Mouse (Mus musculus) MEL (cell line): ENCODE data around the gene Tmprss12. TPM values are rescaled to one million over a fixed set of nuclear protein-coding genes. Genes with fewer than 3 reads are reported as not detected.

ENCODE experiments used
- DNase-seq: peaks from one replicate; pipeline ENCODE4 v3.0.0; 2011; ENCODE audit warnings: low read depth, low spot score
- H3K27ac ChIP-seq: 2 replicates; pipeline ENCODE4 v1.5.1; 2012; ENCODE audit warnings: low read depth, mild to moderate bottlenecking, control low read depth, low read length, moderate library complexity; ENCODE audit not compliant: control insufficient read depth
- H3K27me3 ChIP-seq, 2 experiments: fragments of 150-350 bp in 1 of 2; sonication (generic) in 1 of 2; 2 replicates each; pipeline ENCODE4 v1.6.1; 2012; ENCODE audit warnings: low read length in 2 of 2, mild to moderate bottlenecking in 2 of 2, improper control_type of control experiment in 1 of 2, moderate library complexity in 1 of 2; ENCODE audit not compliant: insufficient read depth in 2 of 2, control insufficient read depth in 1 of 2
- H3K36me3 ChIP-seq, 2 experiments: 2 replicates each; pipeline ENCODE4 v1.6.1; 2012 to 2014; ENCODE audit warnings: low read length in 2 of 2, improper control_type of control experiment in 1 of 2, inconsistent platforms in 1 of 2, mild to moderate bottlenecking in 1 of 2; ENCODE audit not compliant: insufficient read depth in 2 of 2, control insufficient read depth in 1 of 2
- H3K4me1 ChIP-seq, 2 experiments: fragments of 150-350 bp in 1 of 2; sonication (generic) in 1 of 2; 2 replicates each; pipeline ENCODE4 v1.6.1; 2012; ENCODE audit warnings: low read length in 2 of 2, improper control_type of control experiment in 1 of 2, mild to moderate bottlenecking in 1 of 2; ENCODE audit not compliant: insufficient read depth in 2 of 2, control insufficient read depth in 1 of 2
- H3K4me3 ChIP-seq, 2 experiments: fragments of 150-350 bp in 1 of 2; sonication (generic) in 1 of 2; 2 replicates each; pipeline ENCODE4 v1.5.1; 2012; ENCODE audit warnings: low read depth in 2 of 2, low read length in 2 of 2, mild to moderate bottlenecking in 2 of 2, moderate library complexity in 2 of 2, control low read depth in 1 of 2, improper control_type of control experiment in 1 of 2; ENCODE audit not compliant: control insufficient read depth in 1 of 2, insufficient read depth in 1 of 2
- H3K79me2 ChIP-seq: 2 replicates; pipeline ENCODE4 v1.6.1; 2012; ENCODE audit warnings: mild to moderate bottlenecking, low read length, moderate library complexity; ENCODE audit not compliant: control insufficient read depth, poor library complexity, insufficient read depth
- H3K9ac ChIP-seq: 2 replicates; pipeline ENCODE4 v1.6.1; 2012; ENCODE audit warnings: low read depth, mild to moderate bottlenecking, control low read depth, low read length, moderate library complexity; ENCODE audit not compliant: control insufficient read depth, poor library complexity, severe bottlenecking
- H3K9me3 ChIP-seq: fragments of 150-350 bp; sonication (generic); replicated peaks from 2 replicates; pipeline ENCODE4 v1.6.1; 2012; ENCODE audit warnings: mild to moderate bottlenecking, low read length, improper control_type of control experiment, moderate library complexity; ENCODE audit not compliant: insufficient read depth
- BHLHE40 ChIP-seq: IDR thresholded peaks from 2 replicates; pipeline ENCODE4 v1.6.1; 2012; ENCODE audit warnings: low read depth, mild to moderate bottlenecking, inconsistent platforms, low read length, improper control_type of control experiment, borderline replicate concordance
- CHD1 ChIP-seq: IDR thresholded peaks from 2 replicates; pipeline ENCODE4 v1.6.1; 2012; ENCODE audit warnings: low read depth, mild to moderate bottlenecking, inconsistent platforms, low read length, improper control_type of control experiment
- CHD2 ChIP-seq: IDR thresholded peaks from 2 replicates; pipeline ENCODE4 v1.6.1; 2011; ENCODE audit warnings: low read length, improper control_type of control experiment
- E2F4 ChIP-seq: IDR thresholded peaks from 2 replicates; pipeline ENCODE4 v1.6.1; 2011; ENCODE audit warnings: low read depth, low read length, improper control_type of control experiment, borderline replicate concordance
- MAFK ChIP-seq: IDR thresholded peaks from 2 replicates; pipeline ENCODE4 v1.6.1; 2011; ENCODE audit warnings: low read depth, mild to moderate bottlenecking, low read length, improper control_type of control experiment, borderline replicate concordance
- MAZ ChIP-seq: IDR thresholded peaks from 2 replicates; pipeline ENCODE4 v1.6.1; 2012; ENCODE audit warnings: low read depth, mild to moderate bottlenecking, inconsistent platforms, low read length, improper control_type of control experiment
- MEF2A ChIP-seq: IDR thresholded peaks from 2 replicates; pipeline ENCODE4 v1.6.1; 2014; ENCODE audit warnings: low read depth, mild to moderate bottlenecking, inconsistent platforms, low read length, improper control_type of control experiment; ENCODE audit not compliant: poor library complexity, insufficient replicate concordance, severe bottlenecking; ENCODE audit errors: extremely low read depth
- MXI1 ChIP-seq: IDR thresholded peaks from 2 replicates; pipeline ENCODE4 v1.6.1; 2011; ENCODE audit warnings: mild to moderate bottlenecking, low read depth, low read length, improper control_type of control experiment
- MYB ChIP-seq: IDR thresholded peaks from 2 replicates; pipeline ENCODE4 v1.6.1; 2011; ENCODE audit warnings: mild to moderate bottlenecking, low read depth, low read length, improper control_type of control experiment
- NRF1 ChIP-seq: IDR thresholded peaks from 2 replicates; pipeline ENCODE4 v1.6.1; 2014; ENCODE audit warnings: low read depth, mild to moderate bottlenecking, inconsistent platforms, low read length, improper control_type of control experiment, moderate library complexity; ENCODE audit not compliant: poor library complexity, insufficient read depth, severe bottlenecking
- POLR2AphosphoS5 ChIP-seq: IDR thresholded peaks from 2 replicates; pipeline ENCODE4 v1.6.1; 2012; ENCODE audit warnings: low read depth, borderline replicate concordance, mild to moderate bottlenecking, inconsistent platforms, low read length, moderate library complexity, mixed read lengths
- RCOR1 ChIP-seq: IDR thresholded peaks from 2 replicates; pipeline ENCODE4 v1.6.1; 2012; ENCODE audit warnings: low read depth, mild to moderate bottlenecking, inconsistent platforms, low read length, improper control_type of control experiment
- UBTF ChIP-seq: IDR thresholded peaks from 2 replicates; pipeline ENCODE4 v1.6.1; 2012; ENCODE audit warnings: low read depth, mild to moderate bottlenecking, inconsistent platforms, low read length, improper control_type of control experiment, moderate library complexity, borderline replicate concordance; ENCODE audit not compliant: insufficient read depth
- USF2 ChIP-seq, 2 experiments: IDR thresholded peaks; 2 replicates each; pipeline ENCODE4 v1.6.1; 2011 to 2012; ENCODE audit warnings: improper control_type of control experiment in 2 of 2, low read length in 2 of 2, borderline replicate concordance in 1 of 2, inconsistent platforms in 1 of 2, low read depth in 1 of 2, mild to moderate bottlenecking in 1 of 2; ENCODE audit not compliant: insufficient read depth in 1 of 2
- ZMIZ1 ChIP-seq: IDR thresholded peaks from 2 replicates; pipeline ENCODE4 v1.6.1; 2012; ENCODE audit warnings: low read depth, mild to moderate bottlenecking, inconsistent platforms, low read length, improper control_type of control experiment, moderate library complexity
- ZNF384 ChIP-seq: IDR thresholded peaks from 2 replicates; pipeline ENCODE4 v1.6.1; 2012; ENCODE audit warnings: low read depth, mild to moderate bottlenecking, inconsistent platforms, low read length, improper control_type of control experiment
- polyA plus RNA-seq, 2 experiments: library from polyadenylated mRNA; stranded (reverse) in 1 of 2; unstranded in 1 of 2; fragments of >175 nt in 1 of 2; fragments of >200 nt in 1 of 2; gene quantifications; 2 replicates each; pipeline versions ENCODE4 v1.2.1 to v1.2.4; 2012; ENCODE audit warnings: low replicate concordance in 2 of 2, low read depth in 1 of 2; ENCODE audit not compliant: insufficient read length in 2 of 2, insufficient read depth in 1 of 2, missing spikeins in 1 of 2
- total RNA-seq: library from RNA; depleted of rRNA; stranded (reverse); fragments of 300-350 nt; gene quantifications from 2 replicates; pipeline ENCODE4 v1.2.3, GENCODE M21; 2012

Gene Tmprss12
- total and polyA plus RNA-seq, 3 experiments = not detected

- Histone ChIP-seq H3K4me1 (peaks cover 0 to 8% of the 10 kb centered on the region in 2 experiments; a peak in 3 of 4 replicates), H3K9me3 (no peaks in the 10 kb centered on the region; the same call in 1 of the 2 replicates), H3K4me3 (no peak overlapping the region), H3K9ac (no peak overlapping the region), H3K27ac (no peak overlapping the region), H3K36me3 (peaks cover 0 to 5% of the 10 kb centered on the region in 2 experiments; a peak in 1 of 4 replicates), H3K27me3 (no peaks in the 10 kb centered on the region), H3K79me2 (no peaks in the 10 kb centered on the region)
- TF ChIP-seq CHD1 (no peak), CHD2 (no peak), MYB (no peak), MEF2A (no peak), ZMIZ1 (no peak)
- no peak for DNase-seq
Observed at GRCm38 (mm10) chr15:100276403-100276802, 4.2 kb upstream of the Tmprss12 start.

DNA sequence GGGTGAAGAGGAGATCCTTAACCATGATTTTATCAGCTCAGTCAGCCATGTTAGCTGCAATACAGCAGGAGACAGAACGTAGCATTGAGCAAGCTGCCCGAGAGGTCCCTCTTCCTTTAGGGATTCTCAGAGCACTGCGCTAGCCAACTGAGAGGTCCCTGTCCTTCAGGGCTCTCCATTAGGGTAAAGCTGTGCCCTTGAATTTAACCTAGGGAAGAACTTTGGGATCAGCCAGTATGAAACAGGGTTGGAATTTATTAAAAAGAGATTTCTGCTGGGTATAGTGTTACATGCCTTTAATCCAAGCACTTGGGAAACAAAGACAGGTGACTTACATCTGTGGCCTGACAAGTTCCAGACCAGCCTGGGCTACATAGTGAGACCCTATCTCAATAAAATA, 3.1 kb upstream of the Tmprss12 start:
- H3K27ac ChIP-seq = no peak overlapping the region
- no peak overlapping the region for H3K4me3 ChIP-seq
- no peaks in the 10 kb centered on the region for H3K27me3 ChIP-seq
- TF ChIP-seq E2F4 (no peak), USF2 (IDR thresholded peaks at IDR 0.05; ENCODE audit: borderline replicate concordance in 1 of 2, insufficient read depth in 1 of 2, low read depth in 1 of 2, low read length in 2 of 2) (no peak), POLR2AphosphoS5 (no peak), NRF1 (no peak), BHLHE40 (no peak), MXI1 (no peak), ZNF384 (no peak), RCOR1 (no peak), MAZ (no peak)
- H3K9ac ChIP-seq = no peak overlapping the region
- H3K4me1 ChIP-seq = peaks cover 0 to 8% of the 10 kb centered on the region in 2 experiments; a peak in 3 of 4 replicates
- H3K36me3 ChIP-seq = peaks cover 0 to 5% of the 10 kb centered on the region in 2 experiments; a peak in 1 of 4 replicates
- no peaks in the 10 kb centered on the region for H3K79me2 ChIP-seq
- H3K9me3 ChIP-seq = no peaks in the 10 kb centered on the region; the same call in 1 of the 2 replicates
- DNase-seq = no peak

DNA sequence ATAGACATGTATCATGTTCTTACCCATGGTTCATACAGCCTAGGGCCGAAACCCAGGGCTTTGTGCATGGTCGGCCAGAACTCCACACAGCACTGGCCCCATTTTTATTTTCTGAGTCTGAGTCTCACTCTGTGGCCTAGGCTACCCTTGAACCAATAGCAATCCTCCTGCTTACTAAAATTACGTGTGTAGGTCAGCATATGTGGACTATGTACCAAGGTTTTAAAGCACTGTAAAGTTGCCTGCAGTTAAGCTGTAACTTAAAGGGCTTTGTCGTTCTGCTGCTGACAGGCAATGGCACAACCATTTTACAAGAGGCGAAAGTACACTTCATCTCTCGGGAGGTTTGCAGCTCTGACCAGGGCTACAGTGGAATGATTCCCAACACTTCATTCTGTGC, 8.3 kb downstream of the Tmprss12 start:
- TF ChIP-seq UBTF (no peak), POLR2AphosphoS5 (no peak), MAFK (no peak)
- TF ChIP-seq, all 39 proteins: peak for 0
- no peaks in the 10 kb centered on the region for H3K9me3 ChIP-seq
- no peaks in the 10 kb centered on the region for H3K4me1 ChIP-seq

More for the DNA sequence above, 8.3 kb downstream of the Tmprss12 start:
- H3K9ac ChIP-seq = no peak overlapping the region
- DNase-seq = no peak
- no peak overlapping the region for H3K4me3 ChIP-seq
- no peaks in the 10 kb centered on the region for H3K27me3 ChIP-seq
- H3K27ac ChIP-seq = no peak overlapping the region
- no peaks in the 10 kb centered on the region for H3K79me2 ChIP-seq
- no peaks in the 10 kb centered on the region for H3K36me3 ChIP-seq
